Mouse (Mus musculus) small intestine, adult 2 months (tissue): ENCODE data around the gene Tjp1. TPM values are rescaled to one million over a fixed set of nuclear protein-coding genes. Genes with fewer than 3 reads are reported as not detected.

ENCODE experiments used
- H3K27ac ChIP-seq: fragments of 200-500 bp; 2 replicates; pipeline ENCODE4 v1.5.1; 2012; ENCODE audit warnings: low read depth, low read length, control low read depth, inconsistent platforms; ENCODE audit not compliant: insufficient read depth
- H3K27me3 ChIP-seq: fragments of 200-500 bp; 2 replicates; pipeline ENCODE4 v1.6.1; 2012; ENCODE audit warnings: mild to moderate bottlenecking, moderate library complexity, low read length, inconsistent platforms; ENCODE audit not compliant: control insufficient read depth, insufficient read depth
- H3K36me3 ChIP-seq: fragments of 200-500 bp; 2 replicates; pipeline ENCODE4 v1.6.1; 2012; ENCODE audit warnings: mild to moderate bottlenecking, low read length, control low read depth, inconsistent platforms; ENCODE audit not compliant: control insufficient read depth, insufficient read depth
- H3K4me1 ChIP-seq: fragments of 200-500 bp; 2 replicates; pipeline ENCODE4 v1.6.1; 2012; ENCODE audit warnings: low read length, inconsistent platforms, mixed read lengths; ENCODE audit not compliant: control insufficient read depth, insufficient read depth, insufficient read length
- H3K4me3 ChIP-seq: fragments of 200-500 bp; 2 replicates; pipeline ENCODE4 v1.5.1; 2012; ENCODE audit warnings: low read depth, mild to moderate bottlenecking, control low read depth, inconsistent platforms, low read length, moderate library complexity
- CTCF ChIP-seq: fragments of 200-500 bp; IDR thresholded peaks from 2 replicates; pipeline ENCODE4 v1.5.1; 2012; ENCODE audit warnings: low read depth, mild to moderate bottlenecking, control low read depth, inconsistent platforms, low read length, moderate library complexity, mixed read lengths; ENCODE audit not compliant: insufficient replicate concordance, insufficient read length; ENCODE audit errors: extremely low read depth
- POLR2A ChIP-seq: fragments of 200-500 bp; IDR thresholded peaks from 2 replicates; pipeline ENCODE4 v1.6.1; 2012; ENCODE audit warnings: low read depth, mild to moderate bottlenecking, control low read depth, inconsistent platforms, low read length, moderate library complexity
- WGBS: fragments of 180-500 bp; shearing (Covaris S2); methylation state at CpG from one replicate; pipeline ENCODE4 v1.1.7; 2018; 5-methylcytosine and 5-hydroxymethylcytosine counted together
- polyA plus RNA-seq: library from polyadenylated mRNA; depleted of rRNA; stranded (reverse); fragments of >200 nt; gene quantifications from 2 replicates; pipeline ENCODE4 v1.2.3, GENCODE M21; 2012

The Tjp1 gene
- polyA plus RNA-seq, 1 experiment, result 13.2 TPM

GRCm38 (mm10) chr7:65419012-65419411, 108.6 kb downstream of the Tjp1 start:
- Histone ChIP-seq H3K4me1 (peaks cover 3% of the 10 kb centered on the region; the same call in 1 of the 2 replicates), H3K36me3 (no peaks in the 10 kb centered on the region), H3K27ac (no peak overlapping the region), H3K4me3 (no peak overlapping the region), H3K27me3 (no peaks in the 10 kb centered on the region)
- WGBS, result 79% methylated on average over 3 of the region's 3 CpGs
- TF ChIP-seq POLR2A (no peak), CTCF (no peak)

GRCm38 (mm10) chr7:65418366-65418911, 109.1 kb downstream of the Tjp1 start:
- 76% methylated on average over 10 of the region's 10 CpGs for WGBS
- no peak overlapping the region for H3K4me3 ChIP-seq
- no peak overlapping the region for H3K27ac ChIP-seq
- no peaks in the 10 kb centered on the region for H3K36me3 ChIP-seq
- no peaks in the 10 kb centered on the region for H3K27me3 ChIP-seq
- H3K4me1 ChIP-seq, result peaks cover 4% of the 10 kb centered on the region; the same call in 1 of the 2 replicates
- TF ChIP-seq POLR2A (no peak), CTCF (no peak)

- WGBS, result 67% methylated on average over 10 of the region's 10 CpGs
Measured at GRCm38 (mm10) chr7:65417231-65418100, 110.1 kb downstream of the Tjp1 start.

GRCm38 (mm10) chr7:65416506-65416905, 111.1 kb downstream of the Tjp1 start:
- H3K4me1 ChIP-seq, result peaks cover 7% of the 10 kb centered on the region; the same call in 1 of the 2 replicates
- no peak overlapping the region for H3K27ac ChIP-seq
- H3K27me3 ChIP-seq, result no peaks in the 10 kb centered on the region
- 92% methylated on average over 3 of the region's 3 CpGs for WGBS
- no peaks in the 10 kb centered on the region for H3K36me3 ChIP-seq
- TF ChIP-seq CTCF (no peak), POLR2A (no peak)
- no peak overlapping the region for H3K4me3 ChIP-seq

More at GRCm38 (mm10) chr7:65417231-65418100, 110.1 kb downstream of the Tjp1 start:
- H3K4me1 ChIP-seq, result peaks cover 5% of the 10 kb centered on the region; the same call in 1 of the 2 replicates
- no peak for TF ChIP-seq POLR2A
- no peak for TF ChIP-seq CTCF
- no peaks in the 10 kb centered on the region for H3K27me3 ChIP-seq
- no peaks in the 10 kb centered on the region for H3K36me3 ChIP-seq
- H3K27ac ChIP-seq, result peak overlapping the region; percentile 59
- no peak overlapping the region for H3K4me3 ChIP-seq

GRCm38 (mm10) chr7:65413946-65414945, 113.3 kb downstream of the Tjp1 start:
- WGBS, result 70% methylated on average over 13 of the region's 13 CpGs
- H3K4me3 ChIP-seq, result no peak overlapping the region
- H3K27me3 ChIP-seq, result no peaks in the 10 kb centered on the region
- H3K4me1 ChIP-seq, result peaks cover 9% of the 10 kb centered on the region; the same call in 1 of the 2 replicates
- no peaks in the 10 kb centered on the region for H3K36me3 ChIP-seq
- TF ChIP-seq CTCF, result no peak
- TF ChIP-seq POLR2A, result no peak
- H3K27ac ChIP-seq, result no peak overlapping the region

- Histone ChIP-seq H3K27ac (no peak overlapping the region), H3K4me3 (no peak overlapping the region), H3K4me1 (peaks cover 14% of the 10 kb centered on the region; the same call in 1 of the 2 replicates), H3K27me3 (no peaks in the 10 kb centered on the region), H3K36me3 (no peaks in the 10 kb centered on the region)
- 71% methylated on average over 7 of the region's 7 CpGs for WGBS
- no peak for TF ChIP-seq CTCF
Measured at GRCm38 (mm10) chr7:65410668-65411067, 116.9 kb downstream of the Tjp1 start.
